Mouse (Mus musculus) heart, adult 18-20 months (tissue): ENCODE results near the gene Rnf115. TPM values are rescaled to one million over a fixed set of nuclear protein-coding genes. Genes with fewer than 3 reads are reported as not detected.
"Not testable (repeated sequence)": the region's sequence is repeated elsewhere in the genome, so short reads cannot be mapped to it uniquely, and the experiment has no call there.

ENCODE experiments used
- DNase-seq, 2 experiments: peaks; one replicate each; pipeline ENCODE4 v3.0.0; 2021 to 2022; ENCODE audit warnings: mixed read lengths in 1 of 2
- total RNA-seq, 2 experiments: library from RNA; stranded (reverse); gene quantifications; 2 replicates each; pipeline ENCODE4 v1.2.3; 2021

The Rnf115 gene
- total RNA-seq, 2 experiments from 2014 or later, result 22.5 to 22.6 TPM

GRCm38 (mm10) chr3:96707903-96708683 lies 19.4 kb upstream of the Rnf115 start, which contains the start of gene Nudt17:
Gene Nudt17, minus strand, starts transcription at chr3:96708562.
- DNase-seq, result peak; percentile 84 to 88

DNA sequence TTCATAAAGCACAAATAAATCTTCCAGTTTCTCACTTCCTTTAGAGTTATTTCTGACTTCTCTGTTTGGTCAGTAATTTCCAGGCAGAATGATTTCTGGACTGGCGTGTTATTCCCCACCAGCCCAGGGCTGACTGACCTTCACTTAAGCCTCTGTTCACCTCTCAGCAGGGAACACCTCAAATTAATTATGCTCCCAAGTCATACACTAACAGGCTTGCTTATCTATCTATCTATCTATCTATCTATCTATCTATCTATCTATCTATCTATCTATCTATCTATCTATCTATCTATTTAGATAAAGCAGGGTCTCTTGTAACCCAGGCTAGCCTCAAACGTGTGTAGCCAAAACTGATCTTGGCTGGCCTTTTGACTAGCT lies 18.8 kb upstream of the Rnf115 start:
- no peak for DNase-seq

DNA sequence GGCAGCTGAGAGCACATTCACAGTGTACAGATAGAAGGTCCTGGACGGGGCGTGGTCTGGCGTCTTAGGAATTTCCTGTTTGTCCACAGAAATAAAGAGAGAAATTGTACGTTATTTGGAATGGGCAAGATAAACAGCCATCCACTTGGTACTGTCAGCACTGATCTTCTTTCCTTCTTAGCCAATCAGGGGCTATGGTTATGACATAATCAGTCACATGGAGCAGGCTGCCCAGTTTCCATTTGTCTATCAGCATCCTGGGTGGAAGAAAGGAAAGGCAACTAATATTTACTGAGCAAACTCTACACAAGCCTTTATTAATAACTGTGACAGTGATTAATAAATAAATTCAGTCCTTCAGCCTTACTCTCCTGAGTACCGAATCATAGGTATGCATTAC lies 13.2 kb upstream of the Rnf115 start:
- no peak for DNase-seq

DNA sequence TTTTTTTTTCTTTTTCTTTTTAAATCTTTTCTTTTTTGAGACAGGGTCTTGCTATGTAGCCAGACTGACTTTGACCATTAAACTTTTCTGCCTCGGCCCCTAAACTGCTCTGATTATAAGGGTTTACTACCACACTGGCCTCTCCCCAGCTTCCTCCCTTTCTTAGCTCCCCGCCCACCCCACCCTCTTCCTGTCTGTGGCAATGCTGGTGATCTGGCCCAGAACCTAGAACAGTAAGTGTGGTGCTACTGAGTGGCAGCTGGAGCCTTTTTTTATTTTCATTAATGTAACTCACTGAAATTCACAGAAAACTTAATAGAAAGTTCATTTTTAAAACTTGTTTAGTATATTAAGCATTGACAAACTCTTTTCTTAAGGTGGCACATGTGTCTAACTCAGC lies 11.6 kb upstream of the Rnf115 start:
- peak in 1 of 2 experiments; percentile 35 for DNase-seq

- peak; percentile 19 to 43 for DNase-seq
These were observed 8.3 kb upstream of the Rnf115 start for GRCm38 (mm10) chr3:96719173-96719572.

GRCm38 (mm10) chr3:96727828-96728633 lies 567 bp downstream of the Rnf115 start:
- peak in 1 of 2 experiments; percentile 31 for DNase-seq

- no peak for DNase-seq
These were observed 1.4 kb downstream of the Rnf115 start for GRCm38 (mm10) chr3:96728634-96729402.

DNA sequence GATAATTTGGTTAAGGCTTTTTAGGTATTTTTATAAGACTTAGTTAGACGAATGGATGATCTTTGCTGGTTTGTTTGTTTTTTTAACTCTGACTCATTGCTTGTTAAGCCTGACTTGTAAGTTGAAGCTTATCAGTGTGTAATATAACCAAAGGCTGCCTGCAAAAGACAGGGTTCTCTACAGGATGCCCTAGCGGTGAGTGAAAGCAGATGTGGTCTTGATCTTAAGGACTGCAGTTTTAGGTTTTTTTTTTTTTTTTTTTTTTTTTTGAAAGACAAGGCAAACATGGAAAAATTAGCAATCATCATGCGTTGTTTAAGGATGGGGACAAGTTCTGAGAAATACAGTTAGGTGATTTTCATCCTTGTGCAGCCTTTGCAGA lies 1.9 kb downstream of the Rnf115 start:
- no peak for DNase-seq

GRCm38 (mm10) chr3:96730785-96731184 lies 3.3 kb downstream of the Rnf115 start:
- DNase-seq, result no peak

DNA sequence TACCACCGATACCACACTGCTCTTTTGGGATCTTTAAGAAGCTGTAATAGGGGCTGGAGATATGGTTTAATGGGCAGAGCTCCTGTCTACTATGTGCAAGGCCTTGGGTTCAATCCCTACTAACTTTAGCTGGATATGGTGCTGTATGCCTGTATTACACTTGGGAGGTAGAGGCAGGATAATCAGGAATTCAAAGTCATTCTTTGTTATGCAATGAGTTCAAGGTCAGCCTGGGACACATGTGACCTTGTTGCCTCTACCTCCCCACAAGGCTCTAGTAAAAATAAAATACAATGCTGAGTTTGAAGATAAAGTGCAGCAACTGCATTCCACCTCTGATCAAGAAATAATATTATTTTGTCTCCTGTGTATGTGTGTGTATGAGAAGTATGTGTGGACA lies 6.5 kb downstream of the Rnf115 start:
- DNase-seq, result no peak

- DNase-seq, result no peak
These were observed 7.7 kb downstream of the Rnf115 start for GRCm38 (mm10) chr3:96735200-96735599.

- DNase-seq, result peak in 1 of 2 experiments; percentile 28
These were observed 9.7 kb downstream of the Rnf115 start for GRCm38 (mm10) chr3:96737013-96737740.

DNA sequence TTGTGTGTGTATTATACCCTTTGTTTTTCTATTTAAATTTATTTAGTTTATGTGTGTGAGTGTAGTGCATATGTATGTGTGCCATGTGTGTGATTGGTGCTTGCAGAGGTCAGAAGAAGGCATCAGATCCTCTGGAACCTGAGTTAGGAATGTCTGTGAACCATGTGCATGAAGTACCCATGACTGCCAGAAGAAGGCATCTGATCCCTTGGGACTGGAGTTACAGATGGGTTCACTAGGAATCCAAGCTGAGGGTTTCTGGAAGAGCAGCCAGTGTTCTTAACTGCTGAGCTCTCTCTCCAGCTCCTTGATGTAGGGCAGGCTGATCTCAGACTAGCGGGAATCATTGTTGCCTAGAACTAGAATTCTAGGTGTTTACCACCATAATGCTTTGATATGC lies 10.5 kb downstream of the Rnf115 start:
- DNase-seq, result no peak

DNA sequence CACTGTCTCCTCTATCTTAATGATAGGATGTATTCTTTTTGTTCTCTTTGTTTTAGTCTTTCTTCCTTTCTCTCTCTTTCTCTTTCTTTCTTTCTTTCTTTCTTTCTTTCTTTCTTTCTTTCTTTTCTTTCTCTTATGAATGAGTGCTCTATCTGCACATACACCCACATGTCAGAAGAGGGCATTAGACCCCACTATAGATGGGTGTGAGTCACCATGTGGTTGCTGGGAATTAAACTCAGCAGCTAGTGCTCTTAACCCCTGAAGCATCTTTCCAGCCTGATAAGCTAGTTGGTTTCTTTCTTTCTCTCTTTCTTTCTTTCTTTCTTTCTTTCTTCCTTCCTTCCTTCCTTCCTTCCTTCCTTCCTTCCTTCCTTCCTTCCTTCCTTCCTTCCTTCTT lies 12.8 kb downstream of the Rnf115 start:
- DNase-seq, result not testable (repeated sequence)

- no peak for DNase-seq
These were observed 16.9 kb downstream of the Rnf115 start for GRCm38 (mm10) chr3:96744348-96744747.

- DNase-seq, result no peak
These were observed 19.4 kb downstream of the Rnf115 start for GRCm38 (mm10) chr3:96746829-96747228.

GRCm38 (mm10) chr3:96755935-96756334 lies 28.5 kb downstream of the Rnf115 start:
- DNase-seq, result no peak

GRCm38 (mm10) chr3:96757691-96758090 lies 30.2 kb downstream of the Rnf115 start:
- peak; percentile 66 to 74 for DNase-seq

GRCm38 (mm10) chr3:96759695-96760094 lies 32.2 kb downstream of the Rnf115 start:
- DNase-seq, result peak in 1 of 2 experiments; percentile 37

- DNase-seq, result peak in 1 of 2 experiments; percentile 18
These were observed 37.1 kb downstream of the Rnf115 start for GRCm38 (mm10) chr3:96764528-96764927.

DNA sequence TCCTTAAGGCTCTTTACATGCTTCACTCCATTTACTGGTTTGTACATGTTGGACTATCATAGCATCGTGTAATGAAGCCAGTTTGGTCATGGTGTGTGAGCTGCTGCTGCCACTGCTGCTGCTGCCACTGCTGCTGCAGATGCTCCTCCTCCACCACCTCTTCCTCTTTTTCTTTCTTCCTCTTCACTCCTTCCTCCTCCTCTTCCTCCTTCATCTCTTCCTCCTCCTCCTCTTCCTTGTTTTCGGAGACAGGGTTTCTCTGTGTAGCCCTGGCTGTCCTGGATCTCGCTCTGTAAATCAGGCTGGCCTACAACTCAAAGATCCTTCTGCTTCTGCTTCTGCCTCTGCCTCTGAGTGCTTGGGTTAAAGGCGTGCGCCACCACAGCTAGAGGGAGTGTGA lies 42.5 kb downstream of the Rnf115 start:
- no peak for DNase-seq

DNA sequence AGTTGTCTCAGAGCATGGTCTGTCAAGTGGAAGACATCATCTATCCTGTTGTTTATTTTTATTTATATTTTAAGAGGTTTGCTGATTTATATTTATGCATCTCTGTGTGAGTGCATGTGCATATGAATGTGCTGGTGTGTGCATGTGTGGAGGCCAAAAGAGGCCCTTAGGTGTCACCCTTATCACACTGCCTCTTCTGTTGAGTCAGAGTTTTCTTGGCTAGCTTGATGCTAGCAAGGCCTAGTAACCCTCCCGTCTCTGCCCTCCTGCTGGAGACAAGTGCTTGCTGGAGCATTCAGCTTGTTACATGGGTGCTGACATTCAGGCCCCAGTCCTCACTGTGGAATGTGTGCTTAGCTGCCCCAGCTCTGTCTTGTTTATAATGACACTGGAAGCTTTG lies 45.5 kb downstream of the Rnf115 start:
- DNase-seq, result peak in 1 of 2 experiments; percentile 26
